Mouse (Mus musculus): ENCODE measurements at regions not wholly inside any gene's neighbourhood (a gene's known extent, or its start where the extent isn't known, plus 50 kb on each side); places are given as distances from the start of the nearest gene placed in this dataset.
A peak's percentile ranks its signal among the peaks of the same experiment; 100 is the strongest.

GRCm38 (mm10) chr7:34462069-34462468 is 69.0 kb upstream of the Lsm14a start:
- peak; percentile 93 for TF ChIP-seq CTCF (conservative IDR thresholded peaks at IDR 0.05; ENCODE audit: low read length)
- no peak for TF ChIP-seq NANOG (IDR thresholded peaks at IDR 0.05; ENCODE audit: borderline replicate concordance, low read length)
